Mouse (Mus musculus) lung, adult 2 months (tissue): ENCODE data around the gene Pgm1.

Experiments
- CTCF ChIP-seq: fragments of 200-500 bp; IDR thresholded peaks from 2 replicates; pipeline ENCODE4 v1.5.1; 2011; ENCODE audit warnings: mild to moderate bottlenecking, low read length, control low read depth; ENCODE audit not compliant: insufficient read depth
- POLR2A ChIP-seq: fragments of 200-500 bp; IDR thresholded peaks from 2 replicates; pipeline ENCODE4 v1.6.1; 2011; ENCODE audit warnings: low read depth, mild to moderate bottlenecking, control low read depth, low read length, borderline replicate concordance; ENCODE audit errors: extremely low read depth

DNA sequence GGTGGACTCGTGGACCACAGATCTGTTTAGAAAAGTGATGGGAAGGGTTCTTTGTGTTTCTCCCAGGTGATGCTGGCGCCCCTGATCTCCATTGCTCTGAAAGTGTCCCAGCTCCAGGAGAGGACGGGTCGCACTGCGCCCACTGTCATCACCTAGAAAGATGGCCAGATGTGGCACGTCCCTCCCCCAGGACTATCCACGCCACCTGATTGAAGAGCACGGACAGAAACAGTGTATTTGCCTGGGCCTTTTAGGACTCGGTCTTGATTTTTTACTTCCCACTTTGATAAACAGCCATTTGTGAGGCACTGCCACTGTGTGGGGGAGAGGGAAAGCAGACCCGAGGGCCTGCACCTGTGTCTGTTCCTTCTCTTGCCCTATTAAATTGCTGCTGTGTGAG lies 57.4 kb downstream of the Pgm1 start:
- TF ChIP-seq POLR2A (no peak), CTCF (no peak)
